Mouse (Mus musculus): ENCODE data around the gene Galnt16. TPM values are rescaled to one million over a fixed set of nuclear protein-coding genes. Genes with fewer than 3 reads are reported as not detected.

Gene Galnt16
- polyA plus RNA-seq, 1 experiment from 2014 or later: 9.2 TPM

DNA sequence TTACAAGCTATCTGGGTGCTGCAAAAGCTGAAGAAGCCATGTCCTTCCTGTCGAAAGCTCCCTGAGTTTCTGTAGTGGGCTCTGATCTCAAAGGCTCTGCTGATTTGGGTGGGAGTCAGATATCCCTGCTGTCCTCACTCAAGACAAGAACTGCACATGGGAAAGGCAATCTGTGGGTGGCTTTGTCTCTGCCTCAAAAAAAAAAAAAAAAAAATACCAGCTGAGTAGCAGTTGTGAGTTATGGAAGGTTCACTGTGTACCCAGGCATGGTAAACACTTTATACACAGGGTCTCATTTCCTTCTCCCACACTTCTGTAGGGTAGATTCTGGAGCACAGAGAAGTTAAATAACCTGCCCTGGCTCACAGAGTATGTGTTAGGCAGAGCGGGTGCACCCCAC lies 19.2 kb downstream of the Galnt16 start:
- H3K27me3 ChIP-seq (replicated peaks): no peaks in the 10 kb centered on the region
- 83% methylated on average over 2 of the region's 2 CpGs for WGBS
- no peak overlapping the region for H3K9ac ChIP-seq
- H3K9me3 ChIP-seq: no peaks in the 10 kb centered on the region
- no peak overlapping the region for H3K4me2 ChIP-seq (replicated peaks)
- no peak overlapping the region for H3K27ac ChIP-seq
- no peaks in the 10 kb centered on the region for H3K36me3 ChIP-seq
- no peak for ATAC-seq
- no peak overlapping the region for H3K4me3 ChIP-seq (replicated peaks)
- H3K4me1 ChIP-seq (replicated peaks): 0 out of 2 replicates have a peak, but pooled peaks cover 2% of the 10 kb centered on the region

DNA sequence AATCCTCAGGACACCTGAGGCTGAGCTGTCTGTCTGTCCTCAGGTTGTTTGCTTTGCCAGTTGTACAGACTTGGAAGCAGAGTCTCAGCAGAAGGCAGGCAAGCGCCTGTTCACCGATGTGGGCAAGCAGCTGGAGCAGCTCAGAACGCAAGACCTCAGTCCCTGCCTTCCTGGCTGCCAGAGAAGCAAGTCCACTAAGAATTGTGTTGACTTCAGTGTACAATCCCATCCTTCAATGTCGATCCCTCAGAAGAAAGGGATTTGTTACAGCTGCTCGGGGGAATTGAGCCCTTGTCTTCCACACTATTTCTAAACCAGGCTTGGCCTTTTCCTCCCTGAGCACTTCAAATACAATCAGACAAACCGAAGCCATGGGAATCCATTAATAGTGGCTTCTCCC lies 20.2 kb downstream of the Galnt16 start:
- H3K27me3 ChIP-seq (replicated peaks): no peaks in the 10 kb centered on the region
- H3K27ac ChIP-seq: no peak overlapping the region
- WGBS: 44% methylated on average over 6 of the region's 6 CpGs
- H3K9ac ChIP-seq: no peak overlapping the region
- H3K4me3 ChIP-seq (replicated peaks): no peak overlapping the region
- H3K36me3 ChIP-seq: no peaks in the 10 kb centered on the region
- no peak overlapping the region for H3K4me2 ChIP-seq (replicated peaks)
- H3K4me1 ChIP-seq (replicated peaks): 0 out of 2 replicates have a peak, but pooled peaks cover 2% of the 10 kb centered on the region
- ATAC-seq: no peak
- H3K9me3 ChIP-seq: no peaks in the 10 kb centered on the region

DNA sequence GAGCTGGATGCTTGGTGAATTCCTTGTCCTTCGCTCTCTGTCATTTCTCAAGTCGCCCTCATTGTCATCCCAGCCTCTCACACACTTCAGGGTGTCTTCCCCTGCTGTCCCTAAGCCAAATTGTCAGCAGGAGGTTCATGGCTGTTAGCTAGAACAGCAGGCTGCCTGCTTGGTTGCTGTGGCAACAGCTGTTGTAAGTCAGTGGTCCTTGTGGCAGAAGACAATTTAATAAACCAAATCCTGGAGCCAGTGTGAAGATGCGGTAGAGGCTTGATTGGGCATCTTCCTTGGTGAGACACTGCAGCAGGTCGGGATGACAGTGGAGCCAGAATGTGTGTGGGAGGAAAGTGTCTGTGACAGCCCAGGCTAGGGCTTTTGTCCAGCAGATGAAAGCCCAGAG lies 27.2 kb downstream of the Galnt16 start:
- no peaks in the 10 kb centered on the region for H3K9me3 ChIP-seq
- WGBS: 29% methylated on average over 4 of the region's 4 CpGs
- H3K9ac ChIP-seq: no peak overlapping the region
- no peak overlapping the region for H3K4me3 ChIP-seq (replicated peaks)
- ATAC-seq: no peak
- no peak overlapping the region for H3K4me2 ChIP-seq (replicated peaks)
- H3K4me1 ChIP-seq (replicated peaks): 0 out of 2 replicates have a peak, but pooled peaks cover 8% of the 10 kb centered on the region
- H3K36me3 ChIP-seq: no peaks in the 10 kb centered on the region
- no peaks in the 10 kb centered on the region; the same call in 1 of the 2 replicates for H3K27me3 ChIP-seq (replicated peaks)
- no peak overlapping the region for H3K27ac ChIP-seq

DNA sequence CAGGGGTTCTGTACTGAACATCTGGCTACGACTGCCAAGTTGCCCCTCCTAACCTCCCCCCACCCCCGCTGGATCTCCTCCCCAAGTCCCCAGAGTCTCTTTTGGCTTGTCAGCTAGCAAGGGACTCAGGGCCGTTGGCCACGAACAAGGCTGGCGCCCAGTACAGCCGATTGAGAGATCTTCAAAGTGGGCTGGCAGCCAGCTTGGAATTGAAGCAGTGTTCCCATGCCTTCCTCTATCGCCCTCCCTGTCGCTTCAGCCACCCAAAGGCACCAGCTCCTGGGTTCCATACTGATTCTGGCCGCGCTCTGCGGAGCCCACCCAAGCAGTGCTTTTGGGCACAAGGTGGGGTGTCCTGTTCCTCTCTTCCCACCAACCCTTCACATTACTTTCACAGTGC lies 31.6 kb downstream of the Galnt16 start:
- Histone ChIP-seq H3K4me1 (replicated peaks) (0 out of 2 replicates have a peak, but pooled peaks cover 8% of the 10 kb centered on the region), H3K4me2 (replicated peaks) (no peak overlapping the region), H3K9ac (no peak overlapping the region), H3K27ac (no peak overlapping the region), H3K9me3 (no peaks in the 10 kb centered on the region), H3K36me3 (no peaks in the 10 kb centered on the region), H3K27me3 (replicated peaks) (no peaks in the 10 kb centered on the region; the same call in 1 of the 2 replicates), H3K4me3 (replicated peaks) (no peak overlapping the region)
- WGBS: 78% methylated on average over 11 of the region's 11 CpGs
- ATAC-seq: no peak

DNA sequence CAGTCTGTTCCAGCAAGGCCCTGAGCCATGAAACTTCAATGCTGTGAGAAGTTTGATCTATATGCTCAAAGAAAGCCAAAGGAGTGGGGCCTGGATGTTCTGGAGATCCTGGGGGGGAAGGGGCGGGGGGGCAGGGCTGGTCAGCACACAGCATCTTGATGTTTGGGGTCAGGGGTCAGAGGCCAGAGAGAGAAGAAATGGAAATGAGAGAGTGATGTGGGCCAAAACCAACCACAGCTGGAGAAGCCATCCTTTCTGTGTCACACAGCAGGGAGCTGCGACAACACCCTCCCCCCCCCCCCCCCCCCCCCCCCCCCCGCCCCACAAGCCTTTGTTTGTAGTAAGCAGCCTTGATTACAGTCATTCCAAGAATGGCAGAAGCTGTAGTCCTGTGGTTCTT lies 35.1 kb downstream of the Galnt16 start:
- H3K27ac ChIP-seq: no peak overlapping the region
- WGBS: 29% methylated on average over 1 of the region's 3 CpGs
- no peak for ATAC-seq
- H3K9me3 ChIP-seq: no peaks in the 10 kb centered on the region
- H3K4me1 ChIP-seq (replicated peaks): 0 out of 2 replicates have a peak, but pooled peaks cover 3% of the 10 kb centered on the region
- no peaks in the 10 kb centered on the region for H3K36me3 ChIP-seq
- no peak overlapping the region for H3K4me3 ChIP-seq (replicated peaks)
- H3K9ac ChIP-seq: no peak overlapping the region
- H3K4me2 ChIP-seq (replicated peaks): no peak overlapping the region
- H3K27me3 ChIP-seq (replicated peaks): no peaks in the 10 kb centered on the region

DNA sequence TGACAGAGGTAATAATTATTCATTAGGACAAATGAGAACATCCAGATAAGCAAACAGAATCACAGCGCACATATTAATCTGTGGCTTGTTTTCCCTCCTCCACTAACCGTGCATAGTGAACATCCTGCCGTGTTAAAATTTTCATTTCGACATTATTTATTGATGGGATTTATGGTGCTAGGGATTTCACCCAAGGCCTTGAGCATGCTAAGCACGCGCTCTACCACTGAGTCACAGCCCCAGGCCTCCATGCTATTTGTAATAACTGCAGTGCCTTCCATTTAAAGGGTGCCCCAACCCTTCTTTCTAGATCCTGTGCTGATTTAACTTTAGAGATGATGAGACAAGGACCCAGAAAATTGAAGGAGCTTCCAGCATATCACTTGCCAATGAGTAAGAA lies 36.2 kb downstream of the Galnt16 start:
- H3K36me3 ChIP-seq: no peaks in the 10 kb centered on the region
- H3K4me1 ChIP-seq (replicated peaks): 0 out of 2 replicates have a peak, but pooled peaks cover 3% of the 10 kb centered on the region
- H3K4me3 ChIP-seq (replicated peaks): no peak overlapping the region
- H3K27ac ChIP-seq: no peak overlapping the region
- no peak for ATAC-seq
- H3K4me2 ChIP-seq (replicated peaks): no peak overlapping the region
- H3K9me3 ChIP-seq: no peaks in the 10 kb centered on the region
- WGBS: 71% methylated on average over 6 of the region's 6 CpGs
- H3K9ac ChIP-seq: no peak overlapping the region
- H3K27me3 ChIP-seq (replicated peaks): no peaks in the 10 kb centered on the region

DNA sequence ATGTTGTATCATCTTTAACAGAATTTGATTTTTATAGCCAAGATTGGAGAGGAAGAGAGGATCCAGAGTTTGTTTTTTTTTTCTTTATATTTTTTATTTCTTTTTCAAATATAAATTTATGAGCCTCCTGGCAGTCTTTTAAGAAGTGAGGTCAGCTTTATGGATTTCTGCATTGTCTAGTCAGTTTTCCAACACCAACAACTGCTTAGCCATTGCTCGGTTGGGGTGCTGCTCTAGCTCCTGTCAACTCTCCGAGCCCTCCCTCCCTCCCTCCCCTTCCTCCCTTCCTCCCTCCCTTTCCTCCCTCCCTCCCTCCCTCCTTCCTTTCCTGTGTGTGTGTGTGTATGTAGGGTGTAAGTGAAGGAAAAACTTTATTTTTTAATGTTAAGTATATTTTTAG lies 43.8 kb downstream of the Galnt16 start:
- H3K4me3 ChIP-seq (replicated peaks): no peak overlapping the region
- H3K36me3 ChIP-seq: no peaks in the 10 kb centered on the region
- H3K27me3 ChIP-seq (replicated peaks): no peaks in the 10 kb centered on the region
- no peak overlapping the region for H3K9ac ChIP-seq
- no peaks in the 10 kb centered on the region for H3K9me3 ChIP-seq
- 15% methylated on average over 2 of the region's 2 CpGs for WGBS
- no peak overlapping the region for H3K27ac ChIP-seq
- no peak overlapping the region for H3K4me2 ChIP-seq (replicated peaks)
- H3K4me1 ChIP-seq (replicated peaks): no peaks in the 10 kb centered on the region
- no peak for ATAC-seq

DNA sequence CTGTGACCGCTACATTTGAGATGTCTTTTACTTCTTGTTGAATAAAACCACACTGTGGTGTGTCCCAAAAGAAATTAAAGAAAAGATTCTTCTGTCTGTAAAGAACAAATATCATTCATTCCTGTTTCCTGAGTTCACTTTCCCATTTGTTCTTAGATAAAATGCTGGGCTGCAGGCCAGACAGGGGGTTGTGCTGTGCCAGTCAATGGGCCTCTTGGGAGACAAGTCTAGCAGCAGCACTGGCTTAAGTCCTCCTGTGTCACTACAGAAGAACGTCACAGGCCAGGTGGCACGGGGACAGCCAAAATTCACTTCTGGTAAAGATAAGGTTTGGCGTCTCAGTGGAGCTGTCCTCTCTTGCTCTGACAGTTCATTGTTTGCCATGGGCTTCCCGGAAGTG lies 44.7 kb downstream of the Galnt16 start:
- Histone ChIP-seq H3K27ac (no peak overlapping the region), H3K9ac (no peak overlapping the region), H3K4me3 (replicated peaks) (no peak overlapping the region), H3K4me1 (replicated peaks) (peaks cover 5% of the 10 kb centered on the region), H3K36me3 (no peaks in the 10 kb centered on the region), H3K9me3 (no peaks in the 10 kb centered on the region), H3K27me3 (replicated peaks) (no peaks in the 10 kb centered on the region), H3K4me2 (replicated peaks) (no peak overlapping the region)
- ATAC-seq: no peak
- WGBS: 56% methylated on average over 5 of the region's 5 CpGs

DNA sequence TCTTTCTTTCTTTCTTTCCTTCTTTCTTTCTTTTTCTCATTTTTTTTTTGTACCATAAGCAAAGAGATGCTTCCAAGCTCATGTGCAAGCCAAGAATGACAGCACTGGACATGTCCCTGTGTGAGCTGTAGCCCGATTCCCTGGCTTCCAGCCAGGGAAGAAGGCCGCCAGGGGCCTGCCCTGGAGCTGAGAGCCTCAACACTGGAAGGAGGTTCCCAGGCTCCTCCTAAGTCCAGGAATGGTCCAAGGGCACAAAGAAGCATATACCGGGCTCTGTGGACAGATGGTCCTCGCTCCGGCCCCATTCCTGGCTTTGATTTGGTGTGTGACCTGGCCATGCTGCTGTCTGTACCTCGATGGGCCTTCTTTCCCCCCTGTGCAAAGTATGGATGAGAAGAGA lies 46.9 kb downstream of the Galnt16 start:
- 80% methylated on average over 6 of the region's 6 CpGs for WGBS
- Histone ChIP-seq H3K27ac (no peak overlapping the region), H3K4me1 (replicated peaks) (peaks cover 5% of the 10 kb centered on the region), H3K9ac (no peak overlapping the region), H3K4me3 (replicated peaks) (no peak overlapping the region), H3K27me3 (replicated peaks) (no peaks in the 10 kb centered on the region), H3K36me3 (no peaks in the 10 kb centered on the region), H3K9me3 (no peaks in the 10 kb centered on the region), H3K4me2 (replicated peaks) (no peak overlapping the region)
- no peak for ATAC-seq

DNA sequence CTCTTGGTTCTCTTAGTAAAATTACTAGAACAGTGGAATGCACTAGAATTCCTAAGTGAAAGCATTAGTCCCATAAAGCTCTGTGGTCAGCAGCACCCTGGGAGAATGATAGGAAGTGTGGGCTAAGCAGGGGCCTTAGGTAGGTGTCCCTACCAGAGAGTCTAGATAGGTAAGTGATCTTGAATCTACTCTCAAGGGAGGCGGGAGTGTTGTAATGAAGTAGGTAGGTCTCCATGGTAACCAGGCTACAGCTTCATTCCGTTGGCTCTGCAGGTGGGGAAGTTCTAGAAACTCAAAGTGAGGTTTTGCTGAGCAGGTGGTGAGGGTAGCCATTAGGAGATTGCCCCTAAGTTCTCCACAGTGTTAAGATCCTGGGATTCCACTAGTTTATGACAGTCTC lies 47.7 kb downstream of the Galnt16 start:
- 69% methylated on average over 2 of the region's 2 CpGs for WGBS
- Histone ChIP-seq H3K27me3 (replicated peaks) (no peaks in the 10 kb centered on the region), H3K9me3 (no peaks in the 10 kb centered on the region), H3K36me3 (no peaks in the 10 kb centered on the region), H3K27ac (no peak overlapping the region), H3K4me2 (replicated peaks) (no peak overlapping the region), H3K9ac (no peak overlapping the region), H3K4me1 (replicated peaks) (peaks cover 5% of the 10 kb centered on the region), H3K4me3 (replicated peaks) (no peak overlapping the region)
- no peak for ATAC-seq

DNA sequence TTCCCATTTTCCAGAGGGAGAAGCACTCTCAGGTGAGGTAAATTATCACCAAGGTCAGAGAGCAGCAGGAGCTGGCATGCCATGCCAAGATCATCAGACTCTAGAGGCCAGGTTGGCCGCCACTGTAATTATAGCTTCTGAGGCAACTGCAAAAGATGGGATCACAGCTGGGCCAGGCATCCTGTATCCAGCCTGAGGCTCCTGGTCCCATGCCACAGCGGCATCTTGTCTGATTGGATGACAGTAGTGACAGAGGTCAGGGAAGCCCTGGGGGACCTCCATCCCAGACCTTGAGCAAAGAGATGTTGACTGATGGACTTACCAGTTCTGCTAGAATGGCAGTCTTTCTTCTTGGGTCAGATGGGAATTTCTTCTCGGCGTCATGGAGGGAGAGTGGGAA lies 48.4 kb downstream of the Galnt16 start:
- Histone ChIP-seq H3K4me1 (replicated peaks) (peaks cover 5% of the 10 kb centered on the region), H3K36me3 (no peaks in the 10 kb centered on the region), H3K4me3 (replicated peaks) (no peak overlapping the region), H3K9ac (no peak overlapping the region), H3K27ac (no peak overlapping the region), H3K9me3 (no peaks in the 10 kb centered on the region), H3K27me3 (replicated peaks) (no peaks in the 10 kb centered on the region), H3K4me2 (replicated peaks) (no peak overlapping the region)
- 44% methylated on average over 4 of the region's 4 CpGs for WGBS
- ATAC-seq: no peak

DNA sequence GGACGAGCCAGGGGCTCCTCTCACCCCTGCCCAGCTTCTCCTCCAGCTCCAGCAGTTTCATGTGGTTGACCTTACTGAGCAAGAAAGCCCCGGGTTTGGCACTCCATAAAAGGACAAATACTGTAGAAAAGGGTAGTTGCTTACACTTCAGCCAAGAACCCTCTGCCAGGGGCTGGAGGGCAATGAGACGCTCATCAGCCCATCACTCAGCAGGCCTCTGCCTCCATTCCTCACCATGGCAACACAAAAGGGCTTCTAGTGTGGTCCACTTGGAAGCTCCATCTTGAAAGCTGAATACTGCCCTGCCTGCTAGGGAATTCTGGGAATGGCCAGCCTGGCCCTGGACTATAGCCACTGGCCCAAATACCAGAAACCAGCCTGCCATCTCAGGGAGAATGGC lies 49.3 kb downstream of the Galnt16 start:
- no peak for ATAC-seq
- Histone ChIP-seq H3K9me3 (no peaks in the 10 kb centered on the region), H3K27ac (0 out of 2 replicates have a peak overlapping the region, but pooled peaks have one; percentile 7), H3K4me2 (replicated peaks) (no peak overlapping the region), H3K4me1 (replicated peaks) (peaks cover 5% of the 10 kb centered on the region), H3K27me3 (replicated peaks) (no peaks in the 10 kb centered on the region), H3K36me3 (no peaks in the 10 kb centered on the region), H3K9ac (no peak overlapping the region), H3K4me3 (replicated peaks) (no peak overlapping the region)
- WGBS: 24% methylated on average over 3 of the region's 3 CpGs

DNA sequence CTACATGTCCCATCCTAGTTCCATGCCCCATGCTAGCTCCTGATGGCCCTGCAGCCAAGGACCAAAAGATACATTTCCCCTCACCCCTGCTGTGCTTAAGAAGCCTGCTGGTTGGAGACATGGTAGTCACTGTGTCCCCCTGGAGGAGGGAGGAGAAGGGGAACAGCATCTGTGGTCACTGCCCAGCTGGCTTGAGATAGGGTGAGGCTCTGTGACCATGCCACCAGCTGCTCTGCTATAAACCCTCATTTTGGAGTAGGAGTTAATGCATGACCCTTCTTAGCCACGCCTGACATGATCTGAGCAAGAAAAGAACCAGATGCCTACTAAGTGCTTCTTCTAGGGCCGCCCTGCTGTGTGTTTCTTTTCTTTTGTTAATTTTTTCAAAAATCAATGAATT lies 51.5 kb downstream of the Galnt16 start:
- Histone ChIP-seq H3K4me1 (replicated peaks) (peaks cover 5% of the 10 kb centered on the region), H3K9me3 (no peaks in the 10 kb centered on the region), H3K27ac (no peak overlapping the region), H3K4me3 (replicated peaks) (no peak overlapping the region), H3K9ac (no peak overlapping the region), H3K27me3 (replicated peaks) (no peaks in the 10 kb centered on the region), H3K36me3 (no peaks in the 10 kb centered on the region), H3K4me2 (replicated peaks) (no peak overlapping the region)
- no peak for ATAC-seq
- WGBS: 63% methylated on average over 2 of the region's 2 CpGs

All from intestine, embryonic 15.5 days (tissue).